Mouse (Mus musculus): ENCODE measurements around the gene Acbd5. TPM values are rescaled to one million over a fixed set of nuclear protein-coding genes. Genes with fewer than 3 reads are reported as not detected.

Acbd5 gene
- total and polyA plus RNA-seq, 2 experiments from 2014 or later: 40.4 to 61.2 TPM

DNA sequence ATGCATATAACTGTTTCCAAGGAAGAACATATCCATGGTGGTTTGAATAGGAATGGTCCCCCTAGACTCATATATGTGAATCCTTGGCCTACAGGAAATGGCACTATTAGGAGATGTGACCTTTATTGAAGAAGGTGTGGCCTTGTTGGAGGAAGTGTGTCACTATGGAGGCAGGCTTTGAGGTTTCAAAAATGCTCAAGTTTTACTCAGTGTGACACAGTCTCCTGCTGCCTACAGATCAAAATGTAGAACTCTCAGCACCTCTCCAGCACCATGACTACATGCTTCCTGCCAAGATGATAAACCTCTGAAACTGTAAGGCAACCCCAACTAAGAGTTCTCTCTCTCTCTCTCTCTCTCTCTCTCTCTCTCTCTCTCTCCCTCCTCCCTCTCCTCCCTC lies 20.0 kb upstream of the Acbd5 start:
- no peaks in the 10 kb centered on the region for H3K4me1 ChIP-seq (ENCODE audit: insufficient read depth, low read length)
- H3K9ac ChIP-seq (replicated peaks; ENCODE audit: low read length, poor library complexity, severe bottlenecking): no peak overlapping the region
- H3K9me3 ChIP-seq (ENCODE audit: low read length): no peaks in the 10 kb centered on the region
- DNase-seq (ENCODE audit: low spot score) (no peak), ATAC-seq (ENCODE audit: low FRiP score) (no peak)
- no peak overlapping the region for H3K4me3 ChIP-seq (ENCODE audit: low read depth, low read length)
- TF ChIP-seq CTCF (IDR thresholded peaks at IDR 0.05): no peak
- H3K36me3 ChIP-seq (ENCODE audit: insufficient read depth, low read length): no peaks in the 10 kb centered on the region
- H3K27me3 ChIP-seq (ENCODE audit: insufficient read depth, low read length): no peaks in the 10 kb centered on the region
- no peak overlapping the region for H3K4me2 ChIP-seq (ENCODE audit: low read depth, low read length, poor library complexity, severe bottlenecking)
- no peak overlapping the region for H3K27ac ChIP-seq (ENCODE audit: low read depth, low read length)

GRCm38 (mm10) chr2:23051890-23052289 lies 16.1 kb upstream of the Acbd5 start:
- H3K9ac ChIP-seq (replicated peaks; ENCODE audit: low read length, poor library complexity, severe bottlenecking): no peak overlapping the region
- ATAC-seq (ENCODE audit: low FRiP score) (no peak), DNase-seq (ENCODE audit: low spot score) (no peak)
- no peak overlapping the region for H3K27ac ChIP-seq (ENCODE audit: low read depth, low read length)
- no peak for TF ChIP-seq CTCF (IDR thresholded peaks at IDR 0.05)
- 81% methylated on average over 2 of the region's 2 CpGs for WGBS
- no peaks in the 10 kb centered on the region for H3K4me1 ChIP-seq (ENCODE audit: insufficient read depth, low read length)
- no peak overlapping the region for H3K4me2 ChIP-seq (ENCODE audit: low read depth, low read length, poor library complexity, severe bottlenecking)
- no peak overlapping the region for H3K4me3 ChIP-seq (ENCODE audit: low read depth, low read length)
- H3K27me3 ChIP-seq (ENCODE audit: insufficient read depth, low read length): no peaks in the 10 kb centered on the region
- no peaks in the 10 kb centered on the region for H3K9me3 ChIP-seq (ENCODE audit: low read length)
- H3K36me3 ChIP-seq (ENCODE audit: insufficient read depth, low read length): no peaks in the 10 kb centered on the region

DNA sequence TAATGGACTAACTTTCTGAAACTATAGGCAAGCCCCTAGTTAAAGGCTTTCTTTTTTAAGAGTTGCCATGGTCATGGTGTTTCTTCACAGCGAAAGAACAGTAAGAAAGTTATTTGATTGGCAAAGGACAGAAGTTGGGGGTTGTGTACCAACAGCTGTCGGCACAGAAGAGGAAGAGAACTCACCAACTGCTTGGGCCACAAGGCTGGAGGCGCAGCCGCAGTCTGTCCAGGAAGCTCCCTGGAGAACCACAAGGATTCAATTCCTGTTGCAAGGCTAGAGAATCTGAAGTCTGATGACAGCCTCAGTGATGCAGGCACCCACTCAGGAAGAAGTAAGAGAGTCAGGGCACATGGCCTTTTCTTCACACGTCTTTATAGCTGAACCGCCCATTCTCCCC lies 15.4 kb upstream of the Acbd5 start:
- H3K27ac ChIP-seq (ENCODE audit: low read depth, low read length): no peak overlapping the region
- no peaks in the 10 kb centered on the region for H3K9me3 ChIP-seq (ENCODE audit: low read length)
- WGBS: 85% methylated on average over 6 of the region's 6 CpGs
- DNase-seq (ENCODE audit: low spot score) (no peak), ATAC-seq (ENCODE audit: low FRiP score) (no peak)
- no peak overlapping the region for H3K9ac ChIP-seq (replicated peaks; ENCODE audit: low read length, poor library complexity, severe bottlenecking)
- no peaks in the 10 kb centered on the region for H3K27me3 ChIP-seq (ENCODE audit: insufficient read depth, low read length)
- no peaks in the 10 kb centered on the region for H3K36me3 ChIP-seq (ENCODE audit: insufficient read depth, low read length)
- H3K4me1 ChIP-seq (ENCODE audit: insufficient read depth, low read length): no peaks in the 10 kb centered on the region
- no peak for TF ChIP-seq CTCF (IDR thresholded peaks at IDR 0.05)
- no peak overlapping the region for H3K4me3 ChIP-seq (ENCODE audit: low read depth, low read length)
- no peak overlapping the region for H3K4me2 ChIP-seq (ENCODE audit: low read depth, low read length, poor library complexity, severe bottlenecking)

GRCm38 (mm10) chr2:23068370-23068737 lies 387 bp downstream of the Acbd5 start:
- DNase-seq (ENCODE audit: low spot score) (no peak), ATAC-seq (ENCODE audit: low FRiP score) (peak; percentile 69)
- Histone ChIP-seq H3K9ac (replicated peaks; ENCODE audit: low read length, poor library complexity, severe bottlenecking) (peak overlapping the region; percentile 87), H3K4me2 (ENCODE audit: low read depth, low read length, poor library complexity, severe bottlenecking) (peak overlapping the region; percentile 96), H3K36me3 (ENCODE audit: insufficient read depth, low read length) (no peaks in the 10 kb centered on the region), H3K4me1 (ENCODE audit: insufficient read depth, low read length) (no peaks in the 10 kb centered on the region; the same call in 1 of the 2 replicates), H3K27ac (ENCODE audit: low read depth, low read length) (peak overlapping the region; percentile 97), H3K9me3 (ENCODE audit: low read length) (no peaks in the 10 kb centered on the region), H3K27me3 (ENCODE audit: insufficient read depth, low read length) (no peaks in the 10 kb centered on the region), H3K4me3 (ENCODE audit: low read depth, low read length) (peak overlapping the region; percentile 74)
- WGBS: 0% methylated on average over 21 of the region's 21 CpGs
- TF ChIP-seq CTCF (IDR thresholded peaks at IDR 0.05): no peak

- peak; percentile 92 for ATAC-seq (ENCODE audit: low FRiP score)
- Histone ChIP-seq H3K4me1 (ENCODE audit: insufficient read depth, low read length) (no peaks in the 10 kb centered on the region; the same call in 1 of the 2 replicates), H3K36me3 (ENCODE audit: insufficient read depth, low read length) (no peaks in the 10 kb centered on the region; the same call in 1 of the 2 replicates), H3K9me3 (ENCODE audit: low read length) (no peaks in the 10 kb centered on the region), H3K9ac (replicated peaks; ENCODE audit: low read length, poor library complexity, severe bottlenecking) (peak overlapping the region; percentile 87), H3K4me2 (ENCODE audit: low read depth, low read length, poor library complexity, severe bottlenecking) (peak overlapping the region; percentile 96), H3K27me3 (ENCODE audit: insufficient read depth, low read length) (no peaks in the 10 kb centered on the region), H3K4me3 (ENCODE audit: low read depth, low read length) (peak overlapping the region; percentile 74), H3K27ac (ENCODE audit: low read depth, low read length) (peak overlapping the region; percentile 97)
- peak; percentile 93 for DNase-seq (ENCODE audit: low spot score)
- TF ChIP-seq CTCF (IDR thresholded peaks at IDR 0.05): peak; percentile 60
- WGBS: under 1% methylated on average over 49 of the region's 50 CpGs
Observed at GRCm38 (mm10) chr2:23068894-23069744, 1.2 kb downstream of the Acbd5 start.

DNA sequence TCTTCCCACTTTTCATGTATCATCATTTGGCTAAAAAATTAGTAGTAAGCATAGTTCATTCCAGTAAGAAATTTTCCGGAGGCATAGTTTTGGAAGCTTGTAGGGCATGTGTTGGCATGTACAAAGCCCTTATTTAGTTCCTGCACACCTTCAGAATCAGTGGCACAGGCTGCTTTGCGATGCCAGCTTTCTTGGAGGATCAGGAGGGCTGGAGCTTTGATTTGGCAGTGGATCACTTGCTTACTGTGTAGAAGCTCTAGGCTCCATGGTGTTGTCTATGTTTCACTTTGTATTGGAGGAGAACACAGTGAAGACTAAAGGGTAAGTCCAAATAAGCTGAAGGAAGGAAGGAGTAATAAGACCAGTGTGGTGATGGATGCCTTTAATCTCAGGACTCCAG lies 2.5 kb downstream of the Acbd5 start:
- H3K9me3 ChIP-seq (ENCODE audit: low read length): no peaks in the 10 kb centered on the region
- no peak overlapping the region for H3K4me3 ChIP-seq (ENCODE audit: low read depth, low read length)
- WGBS: 96% methylated on average over 2 of the region's 2 CpGs
- no peak for DNase-seq (ENCODE audit: low spot score)
- H3K4me1 ChIP-seq (ENCODE audit: insufficient read depth, low read length): no peaks in the 10 kb centered on the region; the same call in 1 of the 2 replicates
- H3K4me2 ChIP-seq (ENCODE audit: low read depth, low read length, poor library complexity, severe bottlenecking): no peak overlapping the region
- no peak overlapping the region for H3K9ac ChIP-seq (replicated peaks; ENCODE audit: low read length, poor library complexity, severe bottlenecking)
- ATAC-seq (ENCODE audit: low FRiP score): no peak
- no peak overlapping the region for H3K27ac ChIP-seq (ENCODE audit: low read depth, low read length)
- no peak for TF ChIP-seq CTCF (IDR thresholded peaks at IDR 0.05)
- no peaks in the 10 kb centered on the region; the same call in 1 of the 2 replicates for H3K36me3 ChIP-seq (ENCODE audit: insufficient read depth, low read length)
- H3K27me3 ChIP-seq (ENCODE audit: insufficient read depth, low read length): no peaks in the 10 kb centered on the region

All from midbrain, postnatal 0 days (tissue).